Mouse (Mus musculus) brain, embryonic 14.5 days (tissue): Measurements from ENCODE around the gene Swi5.

Source experiments
- CTCF ChIP-seq: fragments of 200-500 bp; IDR thresholded peaks from 2 replicates; pipeline ENCODE4 v1.5.1; 2012; ENCODE audit warnings: inconsistent platforms, mild to moderate bottlenecking, moderate library complexity, borderline replicate concordance; ENCODE audit not compliant: insufficient read depth, insufficient read length; ENCODE audit errors: extremely low read depth
- POLR2A ChIP-seq: fragments of 200-500 bp; IDR thresholded peaks from 2 replicates; pipeline ENCODE4 v1.6.1; 2012; ENCODE audit warnings: mild to moderate bottlenecking, inconsistent platforms, borderline replicate concordance; ENCODE audit not compliant: poor library complexity, insufficient read depth, insufficient read length, severe bottlenecking; ENCODE audit errors: extremely low read depth

GRCm38 (mm10) chr2:32240591-32240990 lies 47.3 kb downstream of the Swi5 start:
- no peak for TF ChIP-seq CTCF
- no peak for TF ChIP-seq POLR2A
